Mouse (Mus musculus) liver, embryonic 14.5 days (tissue): ENCODE measurements around the gene Kdm4b. TPM values are rescaled to one million over a fixed set of nuclear protein-coding genes. Genes with fewer than 3 reads are reported as not detected.
A peak's percentile ranks its signal among the peaks of the same experiment; 100 is the strongest.

Source experiments
- ATAC-seq: fragments of 200-750 bp; cut with Nextera tagmentation; 2 replicates; pipeline ENCODE4 v1.8.0; 2017; ENCODE audit warnings: moderate number of reproducible peaks, mild to moderate bottlenecking, moderate library complexity; ENCODE audit not compliant: insufficient read depth
- DNase-seq, 3 experiments: peaks; one replicate each; pipeline ENCODE4 v3.0.0-alpha.2; 2012 to 2013; ENCODE audit warnings: low read depth in 3 of 3, low spot score in 3 of 3
- H3K27ac ChIP-seq: fragments of 300-500 bp; sonication (generic); 2 replicates; pipeline ENCODE4 v1.5.1; 2014; ENCODE audit warnings: moderate library complexity, mild to moderate bottlenecking, control low read depth, inconsistent platforms
- H3K27me3 ChIP-seq: fragments of 300-500 bp; sonication (generic); 2 replicates; pipeline ENCODE4 v1.6.1; 2014; ENCODE audit warnings: mild to moderate bottlenecking, low read length, moderate library complexity; ENCODE audit not compliant: control insufficient read depth, insufficient read depth
- H3K36me3 ChIP-seq: fragments of 300-500 bp; sonication (generic); replicated peaks from 2 replicates; pipeline ENCODE4 v1.6.1; 2014; ENCODE audit warnings: low read depth; ENCODE audit not compliant: control insufficient read depth, insufficient read depth
- H3K4me1 ChIP-seq, 2 experiments: fragments of 200-500 bp in 1 of 2; fragments of 300-500 bp in 1 of 2; sonication (generic) in 1 of 2; replicated peaks; 2 replicates each; pipeline ENCODE4 v1.6.1; 2012 to 2014; ENCODE audit warnings: antibody characterized with exemption in 1 of 2, inconsistent platforms in 1 of 2, low read length in 1 of 2; ENCODE audit not compliant: control insufficient read depth in 2 of 2, insufficient read depth in 2 of 2
- H3K4me2 ChIP-seq: fragments of 300-500 bp; sonication (generic); 2 replicates; pipeline ENCODE4 v1.6.1; 2014; ENCODE audit warnings: low read depth, mild to moderate bottlenecking, control low read depth, moderate library complexity
- H3K4me3 ChIP-seq, 2 experiments: fragments of 200-500 bp in 1 of 2; fragments of 300-500 bp in 1 of 2; sonication (generic) in 1 of 2; 2 replicates each; pipeline ENCODE4 v1.5.1; 2012 to 2014; ENCODE audit warnings: low read depth in 2 of 2, low read length in 2 of 2, mild to moderate bottlenecking in 2 of 2, control low read depth in 1 of 2, inconsistent platforms in 1 of 2, moderate library complexity in 1 of 2; ENCODE audit not compliant: insufficient read depth in 1 of 2
- H3K9ac ChIP-seq: fragments of 300-500 bp; sonication (generic); replicated peaks from 2 replicates; pipeline ENCODE4 v1.6.1; 2014; ENCODE audit warnings: mild to moderate bottlenecking, control low read depth, moderate library complexity
- H3K9me3 ChIP-seq: fragments of 300-500 bp; sonication (generic); 2 replicates; pipeline ENCODE4 v1.6.1; 2016; ENCODE audit warnings: low read length, mixed read lengths; ENCODE audit not compliant: control insufficient read depth
- CTCF ChIP-seq: IDR thresholded peaks from 2 replicates; pipeline ENCODE4 v1.5.1; 2016; ENCODE audit warnings: antibody characterized with exemption, low read depth, control low read depth
- EP300 ChIP-seq: IDR thresholded peaks from 2 replicates; pipeline ENCODE4 v1.6.1; 2016; ENCODE audit warnings: antibody characterized with exemption, low read depth
- WGBS: fragments of 180-500 bp; shearing (Covaris S2); extraction: QIAGEN DNeasy Blood & Tissue Kit; methylation state at CpG from one replicate; pipeline ENCODE4 v1.1.7; 2014; ENCODE audit not compliant: insufficient replicate concordance; 5-methylcytosine and 5-hydroxymethylcytosine counted together
- polyA plus RNA-seq, 2 experiments: library from polyadenylated mRNA; depleted of rRNA in 1 of 2; stranded (reverse) in 1 of 2; unstranded in 1 of 2; fragments of >200 nt; fragmentation: Nextera tagmentation in 1 of 2; extraction: Ambion mirVana in 1 of 2; gene quantifications; 2 replicates each; pipeline versions ENCODE4 v1.2.1 to v1.2.3; 2012 to 2014

Kdm4b gene
- polyA plus RNA-seq, 2 experiments: 4.2 to 4.5 TPM

DNA sequence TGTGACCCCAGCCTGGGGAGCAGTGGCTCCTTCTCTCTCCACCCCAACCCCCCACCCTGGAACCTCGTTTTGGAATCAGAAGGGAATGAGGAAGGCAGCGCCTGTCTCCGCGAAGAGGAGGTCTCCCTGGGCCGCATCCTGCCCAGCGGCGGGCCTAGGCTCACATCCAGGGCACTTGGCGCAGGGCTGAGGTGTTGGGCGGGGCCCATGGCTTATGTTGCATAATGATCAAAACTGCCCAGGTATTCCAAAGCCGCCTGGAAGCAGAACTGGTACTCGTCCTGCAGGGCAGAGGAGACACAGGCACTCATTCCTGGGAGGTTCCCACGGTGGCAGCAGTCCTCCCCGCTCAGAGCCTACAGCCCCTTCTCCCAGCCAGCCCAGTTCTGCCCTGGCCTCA, 87.3 kb downstream of the Kdm4b start:
- DNase-seq: no peak
- 80% methylated on average over 13 of the region's 13 CpGs for WGBS
- H3K27me3 ChIP-seq: no peaks in the 10 kb centered on the region
- no peak overlapping the region for H3K9ac ChIP-seq
- peaks cover 0 to 4% of the 10 kb centered on the region in 2 experiments; a peak in 1 of 4 replicates for H3K4me1 ChIP-seq
- H3K27ac ChIP-seq: no peak overlapping the region
- H3K4me3 ChIP-seq: no peak overlapping the region
- ATAC-seq: no peak
- H3K4me2 ChIP-seq: no peak overlapping the region
- TF ChIP-seq EP300 (no peak), CTCF (no peak)
- no peaks in the 10 kb centered on the region; the same call in 1 of the 2 replicates for H3K36me3 ChIP-seq
- H3K9me3 ChIP-seq: no peaks in the 10 kb centered on the region

DNA sequence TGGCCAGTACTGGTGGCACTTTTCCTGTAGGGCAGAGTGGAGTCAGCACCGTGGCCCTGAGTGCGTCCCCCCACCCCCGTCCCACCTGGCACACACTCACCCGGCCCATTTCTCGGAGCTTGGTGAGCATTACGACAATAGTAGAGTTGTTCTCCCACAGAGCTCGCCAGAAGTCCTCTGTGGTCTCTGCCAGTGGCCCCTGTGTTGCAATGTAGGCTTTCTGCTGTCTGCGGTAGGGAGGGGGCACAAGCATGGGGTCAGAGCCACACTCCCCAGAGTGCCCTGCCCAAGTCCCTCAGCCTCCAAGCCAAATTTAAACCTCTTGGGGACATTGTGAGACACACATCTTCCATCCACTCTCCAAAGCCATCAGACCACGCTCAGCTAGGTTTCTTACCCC, 88.9 kb downstream of the Kdm4b start:
- ATAC-seq: no peak
- Histone ChIP-seq H3K4me2 (no peak overlapping the region), H3K9me3 (no peaks in the 10 kb centered on the region), H3K9ac (no peak overlapping the region), H3K4me1 (peaks cover 0 to 3% of the 10 kb centered on the region in 2 experiments; a peak in 1 of 4 replicates), H3K36me3 (no peaks in the 10 kb centered on the region; the same call in 1 of the 2 replicates), H3K27me3 (no peaks in the 10 kb centered on the region), H3K27ac (no peak overlapping the region), H3K4me3 (no peak overlapping the region)
- TF ChIP-seq EP300 (no peak), CTCF (no peak)
- 86% methylated on average over 9 of the region's 9 CpGs for WGBS
- no peak for DNase-seq

DNA sequence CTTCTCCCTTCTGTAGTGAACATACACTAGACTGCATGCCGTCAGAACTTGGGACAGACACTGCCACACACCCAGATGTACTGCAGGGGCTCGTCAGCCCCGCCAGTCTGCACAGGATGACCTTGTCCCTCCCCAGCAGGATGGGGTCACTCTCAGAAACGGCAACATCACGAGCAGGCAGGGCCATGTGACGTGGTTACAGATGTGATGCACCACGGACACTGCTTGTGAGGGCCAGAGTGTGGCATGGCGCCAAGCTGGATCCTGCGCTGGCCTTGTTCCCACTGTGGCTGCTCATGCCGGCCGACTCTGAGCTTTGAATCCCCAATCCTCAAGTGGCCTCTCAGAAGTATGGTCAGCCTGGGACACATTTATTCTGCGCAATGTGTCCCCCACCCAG, 92.4 kb downstream of the Kdm4b start:
- Histone ChIP-seq H3K4me3 (no peak overlapping the region), H3K9ac (no peak overlapping the region), H3K4me1 (no peaks in the 10 kb centered on the region), H3K9me3 (no peaks in the 10 kb centered on the region), H3K27ac (no peak overlapping the region), H3K27me3 (no peaks in the 10 kb centered on the region), H3K36me3 (no peaks in the 10 kb centered on the region; the same call in 1 of the 2 replicates), H3K4me2 (no peak overlapping the region)
- ATAC-seq (no peak), DNase-seq (no peak)
- 70% methylated on average over 12 of the region's 12 CpGs for WGBS
- TF ChIP-seq CTCF: no peak
- no peak for TF ChIP-seq EP300

DNA sequence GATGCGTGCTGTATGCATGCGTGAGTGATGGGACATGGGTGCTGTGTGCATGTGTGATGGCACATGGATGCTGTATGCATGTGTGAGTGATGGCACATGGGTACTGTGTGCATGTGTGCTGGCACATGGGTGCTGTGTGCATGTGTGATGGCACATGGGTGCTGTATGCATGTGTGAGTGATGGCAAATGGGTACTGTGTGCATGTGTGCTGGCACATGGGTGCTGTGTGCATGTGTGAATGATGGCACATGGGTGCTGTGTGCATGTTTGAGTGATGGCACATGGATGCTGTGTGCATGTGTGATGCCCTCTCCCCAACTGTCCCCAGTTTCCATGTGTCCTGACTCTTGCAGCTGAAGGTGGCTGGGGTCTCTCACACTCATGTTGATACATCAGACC, 94.2 kb downstream of the Kdm4b start:
- TF ChIP-seq EP300 (no peak), CTCF (no peak)
- Histone ChIP-seq H3K4me2 (no peak overlapping the region), H3K27ac (no peak overlapping the region), H3K9ac (no peak overlapping the region), H3K36me3 (no peaks in the 10 kb centered on the region; the same call in 1 of the 2 replicates), H3K4me3 (no peak overlapping the region), H3K27me3 (peaks cover 3% of the 10 kb centered on the region), H3K9me3 (no peaks in the 10 kb centered on the region), H3K4me1 (no peaks in the 10 kb centered on the region)
- ATAC-seq: no peak
- 87% methylated on average over 2 of the region's 2 CpGs for WGBS
- no peak for DNase-seq

DNA sequence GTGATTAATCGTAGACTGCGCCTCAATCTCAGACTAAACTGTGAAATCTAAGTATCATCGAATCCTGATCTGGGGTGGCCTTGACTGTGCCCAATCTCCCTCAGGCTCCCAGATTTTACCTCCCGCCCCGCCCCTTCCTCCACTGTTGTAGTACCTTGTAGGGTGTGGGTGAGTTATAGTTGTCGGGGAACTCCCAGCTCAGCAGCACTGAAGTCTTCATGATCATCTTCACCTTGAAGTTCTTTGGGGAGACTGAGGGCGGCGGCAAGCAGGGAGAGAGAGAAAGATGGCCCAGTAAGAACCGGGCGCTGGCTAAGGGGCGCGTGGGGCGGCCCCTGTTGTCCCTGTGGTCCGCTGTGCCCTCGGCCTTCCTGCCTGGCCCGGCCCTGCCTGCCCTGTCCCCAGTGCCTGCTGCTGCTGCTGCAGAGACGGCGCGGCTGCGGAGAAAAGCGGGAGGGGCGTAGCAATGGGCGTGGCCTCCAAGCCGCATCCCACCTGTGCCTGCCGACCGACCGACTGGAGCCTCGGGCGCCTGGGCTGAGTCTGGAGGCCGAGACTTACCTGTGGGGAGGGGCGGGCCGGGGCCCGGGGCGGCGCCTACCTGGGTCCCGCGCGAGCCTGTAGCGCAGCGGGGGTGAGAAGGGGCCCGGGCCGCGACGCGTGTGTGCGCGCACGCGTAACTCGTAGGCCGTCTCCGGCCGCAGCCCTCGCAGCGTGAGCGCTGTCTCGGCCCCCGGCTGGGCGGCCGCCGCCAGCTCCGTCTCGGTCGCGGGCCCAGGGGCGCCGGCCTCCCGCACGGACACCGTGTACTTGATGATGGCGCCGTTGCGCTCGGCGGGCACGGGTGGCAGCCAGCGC, 99.1 kb downstream of the Kdm4b start:
- Histone ChIP-seq H3K4me2 (peak overlapping the region; percentile 77), H3K4me3 (peak overlapping the region; percentile 41 to 52), H3K9ac (no peak overlapping the region), H3K4me1 (peaks cover 3 to 5% of the 10 kb centered on the region in 2 experiments; a peak in 1 of 4 replicates), H3K27ac (no peak overlapping the region), H3K36me3 (no peaks in the 10 kb centered on the region), H3K9me3 (no peaks in the 10 kb centered on the region), H3K27me3 (peaks cover 6% of the 10 kb centered on the region)
- ATAC-seq: peak; percentile 46; the same call in 1 of the 2 replicates
- DNase-seq: peak in 1 of 3 experiments; percentile 14
- TF ChIP-seq CTCF (no peak), EP300 (no peak)
- WGBS: 11% methylated on average over 71 of the region's 77 CpGs
